Mouse (Mus musculus): Measurements from ENCODE around the gene Itga6. TPM values are rescaled to one million over a fixed set of nuclear protein-coding genes. Genes with fewer than 3 reads are reported as not detected.

The Itga6 gene
- 30.7 and 31.6 TPM in 2 replicates for polyA plus RNA-seq (2016; fragmentation: Nextera tagmentation; extraction: Ambion mirVana)

DNA sequence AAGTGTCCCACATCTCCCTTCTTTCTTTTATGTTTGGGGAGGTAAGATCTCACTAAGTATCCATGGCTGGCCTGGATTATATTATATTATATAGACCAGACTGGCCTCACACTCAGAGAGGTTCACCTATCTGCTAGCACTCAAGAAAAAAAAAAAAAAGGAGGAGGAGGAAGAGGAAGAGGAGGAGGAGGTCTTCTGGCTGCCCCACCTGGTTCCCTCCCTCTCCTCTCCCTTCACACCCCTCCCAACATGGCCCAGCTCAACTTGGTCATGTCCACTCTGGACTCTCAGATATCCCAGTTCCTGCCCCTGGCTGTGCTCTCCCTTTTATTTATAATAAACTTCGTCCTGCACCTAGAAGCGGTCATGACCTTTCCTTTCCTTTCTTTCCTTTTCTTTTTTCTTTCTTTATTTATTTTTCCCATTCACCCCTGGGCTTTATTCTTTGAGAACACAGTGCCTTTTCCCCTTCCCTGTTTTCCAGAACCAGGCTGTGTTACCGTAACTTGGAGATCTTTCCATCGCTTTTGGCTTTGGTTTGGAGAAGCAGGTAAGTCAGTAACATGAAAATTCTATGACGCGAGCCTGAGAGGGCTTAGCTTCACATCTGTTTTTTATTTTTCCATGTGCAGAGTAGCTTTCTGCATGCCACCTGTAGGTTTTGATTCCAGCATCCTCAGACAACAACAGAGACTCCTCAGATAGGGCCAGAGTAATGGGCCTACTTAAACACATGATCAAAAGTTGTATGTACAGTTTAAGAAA, at the start of gene Itga6:
Gene Itga6, plus strand, starts transcription at position 7 of the 765 bp plus-strand sequence.
- H3K9me3 ChIP-seq, result no peaks in the 10 kb centered on the region
- no peaks in the 10 kb centered on the region for H3K36me3 ChIP-seq (replicated peaks)
- H3K27me3 ChIP-seq (replicated peaks; ENCODE audit: low read depth, poor library complexity, severe bottlenecking), result peaks cover 5% of the 10 kb centered on the region
- WGBS, result 41% methylated on average over 6 of the region's 6 CpGs
- H3K27ac ChIP-seq (replicated peaks), result peak within 1 kb of the TSS; percentile 74
- peaks cover 67% of the 10 kb centered on the region for H3K4me1 ChIP-seq
- H3K4me3 ChIP-seq, result peak within 1 kb of the TSS; percentile 28; the same call in 1 of the 2 replicates
- DNase-seq (ENCODE audit: low spot score), result no peak

DNA sequence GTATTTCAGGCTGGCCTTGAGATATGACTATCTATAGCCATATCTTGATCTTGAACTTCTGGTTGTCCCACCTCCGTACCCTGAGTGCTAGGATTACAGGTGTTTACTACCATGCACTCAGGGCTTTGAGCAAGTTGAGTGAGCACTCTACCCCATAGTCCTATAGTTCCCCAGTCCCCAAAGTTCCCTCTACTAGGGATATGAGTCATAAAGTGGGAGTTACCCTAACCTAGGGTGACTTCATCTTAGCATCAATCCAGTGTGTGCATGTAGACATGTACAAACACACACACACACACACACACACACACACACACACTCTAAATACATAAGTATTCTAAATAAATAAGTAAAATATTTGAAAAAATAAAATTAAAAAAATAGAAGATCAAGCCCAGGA, 48.6 kb upstream of the Itga6 start:
- Histone ChIP-seq H3K4me3 (no peak overlapping the region), H3K27me3 (replicated peaks; ENCODE audit: low read depth, poor library complexity, severe bottlenecking) (no peaks in the 10 kb centered on the region), H3K27ac (replicated peaks) (no peak overlapping the region), H3K36me3 (replicated peaks) (no peaks in the 10 kb centered on the region), H3K4me1 (peaks cover 21% of the 10 kb centered on the region), H3K9me3 (no peaks in the 10 kb centered on the region)
- 90% methylated on average over 1 of the region's 1 CpGs for WGBS
- no peak for DNase-seq (ENCODE audit: low spot score)

- no peak overlapping the region for H3K4me3 ChIP-seq
- WGBS, result 75% methylated on average over 8 of the region's 8 CpGs
These were observed 47.7 kb upstream of the Itga6 start for GRCm38 (mm10) chr2:71697408-71698336.

DNA sequence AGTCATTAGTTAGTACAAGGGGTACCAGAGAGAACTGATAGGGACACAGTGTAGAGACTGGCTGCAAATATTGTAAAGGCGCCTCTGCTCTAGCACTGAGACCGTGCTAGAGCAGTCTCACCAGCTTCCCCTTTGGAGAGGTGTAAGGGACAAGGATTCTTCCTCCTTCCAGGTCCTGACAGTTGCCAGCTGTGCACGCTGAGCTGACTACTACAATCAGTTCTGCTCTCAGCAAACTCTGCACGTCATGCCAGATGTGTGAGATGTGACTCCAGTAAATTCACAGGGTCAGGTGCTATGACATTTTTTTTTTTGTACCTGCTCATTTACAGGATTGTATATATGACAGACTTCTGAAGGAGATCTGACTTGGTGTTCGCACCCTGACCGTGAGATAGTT, 47.0 kb upstream of the Itga6 start:
- 83% methylated on average over 6 of the region's 6 CpGs for WGBS
- no peaks in the 10 kb centered on the region for H3K9me3 ChIP-seq
- DNase-seq (ENCODE audit: low spot score), result no peak
- no peaks in the 10 kb centered on the region for H3K27me3 ChIP-seq (replicated peaks; ENCODE audit: low read depth, poor library complexity, severe bottlenecking)
- H3K27ac ChIP-seq (replicated peaks), result no peak overlapping the region
- no peaks in the 10 kb centered on the region for H3K36me3 ChIP-seq (replicated peaks)
- H3K4me3 ChIP-seq, result no peak overlapping the region
- peaks cover 21% of the 10 kb centered on the region for H3K4me1 ChIP-seq

More at GRCm38 (mm10) chr2:71697408-71698336, 47.7 kb upstream of the Itga6 start:
- Histone ChIP-seq H3K4me1 (peaks cover 21% of the 10 kb centered on the region), H3K36me3 (replicated peaks) (no peaks in the 10 kb centered on the region), H3K27me3 (replicated peaks; ENCODE audit: low read depth, poor library complexity, severe bottlenecking) (no peaks in the 10 kb centered on the region), H3K27ac (replicated peaks) (no peak overlapping the region), H3K9me3 (no peaks in the 10 kb centered on the region)
- no peak for DNase-seq (ENCODE audit: low spot score)

GRCm38 (mm10) chr2:71698942-71699341, 46.5 kb upstream of the Itga6 start:
- WGBS, result 39% methylated on average over 7 of the region's 7 CpGs
- Histone ChIP-seq H3K36me3 (replicated peaks) (no peaks in the 10 kb centered on the region), H3K9me3 (no peaks in the 10 kb centered on the region), H3K27ac (replicated peaks) (no peak overlapping the region), H3K4me1 (peaks cover 22% of the 10 kb centered on the region), H3K4me3 (no peak overlapping the region), H3K27me3 (replicated peaks; ENCODE audit: low read depth, poor library complexity, severe bottlenecking) (no peaks in the 10 kb centered on the region)
- no peak for DNase-seq (ENCODE audit: low spot score)

GRCm38 (mm10) chr2:71701341-71701740, 44.1 kb upstream of the Itga6 start:
- 89% methylated on average over 3 of the region's 3 CpGs for WGBS

DNA sequence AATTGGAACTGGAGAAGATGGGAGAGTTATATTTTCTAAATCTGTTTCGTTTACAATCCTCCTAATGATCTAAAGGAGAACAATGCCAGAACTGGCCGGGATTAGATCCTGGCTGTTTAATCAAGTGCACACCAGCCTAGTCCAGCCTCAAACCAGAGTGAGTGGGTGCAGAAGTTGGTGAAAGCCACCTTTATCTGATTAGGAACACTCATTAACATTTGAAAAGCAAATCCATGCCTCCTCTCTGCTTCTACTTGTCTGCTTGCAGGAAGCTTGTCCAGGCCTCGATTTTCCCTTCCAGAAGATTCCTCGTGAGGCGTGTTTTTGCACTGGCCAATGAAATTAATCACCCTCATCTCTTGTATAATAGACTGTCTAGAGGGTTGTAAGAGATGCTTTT, 41.1 kb upstream of the Itga6 start:
- no peak for DNase-seq (ENCODE audit: low spot score)
- Histone ChIP-seq H3K9me3 (no peaks in the 10 kb centered on the region), H3K27ac (replicated peaks) (no peak overlapping the region), H3K36me3 (replicated peaks) (no peaks in the 10 kb centered on the region), H3K27me3 (replicated peaks; ENCODE audit: low read depth, poor library complexity, severe bottlenecking) (no peaks in the 10 kb centered on the region), H3K4me3 (no peak overlapping the region), H3K4me1 (peaks cover 7% of the 10 kb centered on the region)
- WGBS, result 63% methylated on average over 5 of the region's 5 CpGs

More at GRCm38 (mm10) chr2:71701341-71701740, 44.1 kb upstream of the Itga6 start:
- no peaks in the 10 kb centered on the region for H3K36me3 ChIP-seq (replicated peaks)
- no peak overlapping the region for H3K27ac ChIP-seq (replicated peaks)
- peaks cover 23% of the 10 kb centered on the region for H3K4me1 ChIP-seq
- H3K4me3 ChIP-seq, result no peak overlapping the region
- no peak for DNase-seq (ENCODE audit: low spot score)
- H3K9me3 ChIP-seq, result no peaks in the 10 kb centered on the region
- H3K27me3 ChIP-seq (replicated peaks; ENCODE audit: low read depth, poor library complexity, severe bottlenecking), result no peaks in the 10 kb centered on the region

DNA sequence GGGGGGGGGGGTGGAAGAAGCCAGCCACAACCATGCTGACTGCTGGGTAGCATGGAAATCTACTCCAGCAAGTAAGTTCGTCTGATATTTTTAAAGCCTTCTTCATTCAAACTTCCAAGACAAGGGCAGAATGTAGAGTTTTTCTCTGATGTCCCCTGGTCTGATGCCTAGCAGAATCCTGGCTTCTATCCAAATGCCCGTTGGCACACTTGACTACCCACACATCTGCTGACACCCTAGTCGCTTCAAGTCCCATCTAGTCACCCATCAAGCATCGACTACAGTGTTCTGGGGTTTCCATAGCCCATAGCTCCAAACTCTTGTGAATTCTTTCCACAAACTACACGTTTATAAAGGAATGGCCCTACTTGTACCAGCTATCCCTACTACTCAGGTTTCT, 36.5 kb upstream of the Itga6 start:
- Histone ChIP-seq H3K4me3 (no peak overlapping the region), H3K27ac (replicated peaks) (no peak overlapping the region), H3K9me3 (no peaks in the 10 kb centered on the region), H3K36me3 (replicated peaks) (no peaks in the 10 kb centered on the region), H3K27me3 (replicated peaks; ENCODE audit: low read depth, poor library complexity, severe bottlenecking) (no peaks in the 10 kb centered on the region), H3K4me1 (peaks cover 8% of the 10 kb centered on the region)
- 87% methylated on average over 5 of the region's 5 CpGs for WGBS
- DNase-seq (ENCODE audit: low spot score), result no peak

DNA sequence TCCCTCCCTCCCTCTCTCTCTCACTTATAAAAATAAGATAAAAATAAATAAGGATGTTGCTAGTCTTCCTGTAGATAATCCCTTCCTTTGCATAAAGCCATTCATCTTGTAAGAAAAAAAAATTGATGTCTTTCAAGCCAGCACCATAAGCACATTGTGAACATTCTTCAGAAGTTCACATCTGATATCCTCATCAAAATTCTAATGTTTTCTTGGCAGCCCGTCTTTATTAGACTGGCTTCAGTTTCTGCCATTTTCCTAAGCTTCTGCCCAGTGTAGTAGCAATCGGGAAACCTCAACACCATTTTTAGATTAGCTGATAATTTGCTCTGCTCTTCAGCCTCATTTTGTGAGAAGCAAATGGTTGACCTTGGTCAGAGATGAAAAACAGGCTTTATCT, 33.8 kb upstream of the Itga6 start:
- no peaks in the 10 kb centered on the region for H3K36me3 ChIP-seq (replicated peaks)
- H3K4me1 ChIP-seq, result 0 out of 2 replicates have a peak, but pooled peaks cover 6% of the 10 kb centered on the region
- H3K27ac ChIP-seq (replicated peaks), result no peak overlapping the region
- H3K4me3 ChIP-seq, result no peak overlapping the region
- no peak for DNase-seq (ENCODE audit: low spot score)
- no peaks in the 10 kb centered on the region for H3K9me3 ChIP-seq
- no peaks in the 10 kb centered on the region for H3K27me3 ChIP-seq (replicated peaks; ENCODE audit: low read depth, poor library complexity, severe bottlenecking)
- WGBS, result 88% methylated on average over 2 of the region's 2 CpGs

DNA sequence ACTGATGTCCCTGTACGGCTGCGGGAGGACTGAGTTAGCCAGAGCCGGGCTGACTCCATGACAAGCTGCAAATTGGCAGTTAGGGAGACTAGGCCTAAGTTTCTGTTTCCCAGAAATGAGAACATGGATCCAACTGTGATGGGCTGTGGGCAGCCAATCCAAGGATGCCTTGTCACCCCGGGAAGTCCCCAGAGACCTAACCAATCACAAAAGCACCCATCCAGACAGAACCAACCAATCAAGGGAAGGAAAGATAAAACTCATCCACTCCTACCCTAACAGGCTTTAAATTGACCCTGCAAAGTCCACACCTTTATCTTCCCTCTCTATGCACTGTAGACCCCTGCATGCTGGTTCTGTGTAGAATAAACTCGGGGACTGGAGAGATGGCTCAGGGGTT, 31.0 kb upstream of the Itga6 start:
- Histone ChIP-seq H3K4me1 (peaks cover 11% of the 10 kb centered on the region), H3K36me3 (replicated peaks) (no peaks in the 10 kb centered on the region), H3K27ac (replicated peaks) (no peak overlapping the region), H3K9me3 (no peaks in the 10 kb centered on the region), H3K4me3 (no peak overlapping the region), H3K27me3 (replicated peaks; ENCODE audit: low read depth, poor library complexity, severe bottlenecking) (no peaks in the 10 kb centered on the region)
- WGBS, result 91% methylated on average over 5 of the region's 5 CpGs
- no peak for DNase-seq (ENCODE audit: low spot score)

DNA sequence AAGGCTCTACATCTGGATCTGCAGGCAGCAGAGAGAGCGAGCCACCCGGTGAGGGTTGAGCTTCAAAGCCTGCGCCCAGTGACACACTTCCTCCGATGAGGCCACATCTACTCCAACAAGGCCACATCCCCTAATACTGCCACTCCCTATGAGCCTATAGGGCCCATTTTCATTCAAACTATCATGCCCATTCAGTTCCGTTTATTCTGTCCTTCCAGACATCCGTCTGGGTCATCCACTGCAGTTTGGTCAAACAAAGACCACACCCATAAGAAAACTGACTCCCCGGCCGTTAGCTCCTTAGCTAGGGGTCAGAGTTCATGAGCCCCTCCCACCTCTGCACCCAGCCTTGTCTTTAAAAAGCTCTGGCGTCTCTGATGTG, 26.4 kb upstream of the Itga6 start:
- H3K27ac ChIP-seq (replicated peaks), result no peak overlapping the region; the same call in 1 of the 2 replicates
- H3K27me3 ChIP-seq (replicated peaks; ENCODE audit: low read depth, poor library complexity, severe bottlenecking), result no peaks in the 10 kb centered on the region
- no peak overlapping the region for H3K4me3 ChIP-seq

DNA sequence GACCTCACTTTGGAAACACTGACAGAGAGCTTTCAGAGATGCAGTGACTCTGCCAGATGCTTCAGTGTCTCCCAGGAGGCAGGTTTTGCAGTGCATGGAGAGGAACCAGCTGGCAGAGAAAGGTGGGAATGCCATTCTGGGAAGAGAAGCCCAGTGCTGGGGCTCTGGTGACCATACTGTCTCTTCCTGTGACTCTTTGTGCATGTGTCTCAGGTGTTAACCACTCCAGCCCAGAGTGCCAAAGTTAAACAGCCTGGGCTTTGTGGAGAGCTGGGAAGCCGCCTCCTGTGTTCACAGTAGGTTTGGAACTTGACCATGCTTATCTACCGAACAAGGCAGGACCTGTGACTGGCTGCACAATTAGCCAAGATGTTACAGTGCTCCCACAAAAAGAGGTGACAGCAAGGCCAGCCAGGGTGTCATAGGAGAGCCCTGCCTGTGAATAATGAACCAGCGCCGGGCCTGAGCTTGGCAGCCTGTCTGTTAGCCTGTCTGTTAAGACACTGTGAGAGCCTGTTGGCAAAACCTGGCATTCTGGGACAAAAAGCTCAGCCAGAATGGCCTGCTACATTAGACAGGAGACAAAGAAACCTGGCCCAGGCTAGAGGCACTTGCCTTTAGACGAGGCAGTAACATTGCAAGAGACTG, 25.9 kb upstream of the Itga6 start:
- no peak for DNase-seq (ENCODE audit: low spot score)

More for the DNA sequence above, 26.4 kb upstream of the Itga6 start:
- Histone ChIP-seq H3K36me3 (replicated peaks) (no peaks in the 10 kb centered on the region), H3K9me3 (no peaks in the 10 kb centered on the region), H3K4me1 (peaks cover 12% of the 10 kb centered on the region)
- no peak for DNase-seq (ENCODE audit: low spot score)
- WGBS, result 40% methylated on average over 9 of the region's 9 CpGs

More for the DNA sequence above, 25.9 kb upstream of the Itga6 start:
- Histone ChIP-seq H3K4me1 (peaks cover 12% of the 10 kb centered on the region), H3K27me3 (replicated peaks; ENCODE audit: low read depth, poor library complexity, severe bottlenecking) (no peaks in the 10 kb centered on the region), H3K9me3 (no peaks in the 10 kb centered on the region), H3K36me3 (replicated peaks) (no peaks in the 10 kb centered on the region), H3K4me3 (no peak overlapping the region), H3K27ac (replicated peaks) (peak overlapping the region; percentile 31; the same call in 1 of the 2 replicates)
- WGBS, result 73% methylated on average over 5 of the region's 5 CpGs

Measured in embryonic facial prominence, embryonic 10.5 days (tissue).